Mouse (Mus musculus) embryo, embryonic 9.5 days (tissue): ENCODE results near the gene Rpp30.

Experiments
- DNase-seq: peaks from one replicate; pipeline ENCODE4 v3.0.0-alpha.2; 2017; ENCODE audit errors: extremely low spot score

Gene Rpp30

DNA sequence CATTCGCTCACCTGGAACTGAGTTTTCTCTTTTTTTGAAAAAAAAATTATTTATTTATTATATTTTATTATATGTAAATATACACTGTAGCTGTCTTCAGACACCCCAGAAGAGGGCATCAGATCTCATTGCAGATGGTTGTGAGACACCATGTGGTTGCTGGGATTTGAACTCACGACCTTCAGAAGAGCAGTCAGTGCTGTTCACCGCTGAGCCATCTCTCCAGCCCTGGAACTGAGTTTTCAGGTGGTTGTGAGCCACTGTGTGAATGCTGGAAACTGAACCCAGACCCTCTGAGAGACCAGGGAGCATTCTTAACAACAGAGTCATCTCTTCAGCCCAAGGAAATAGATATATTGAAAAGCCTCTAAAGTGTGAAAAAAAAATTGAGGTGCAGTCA lies 44.9 kb downstream of the Rpp30 start:
- no peak for DNase-seq

DNA sequence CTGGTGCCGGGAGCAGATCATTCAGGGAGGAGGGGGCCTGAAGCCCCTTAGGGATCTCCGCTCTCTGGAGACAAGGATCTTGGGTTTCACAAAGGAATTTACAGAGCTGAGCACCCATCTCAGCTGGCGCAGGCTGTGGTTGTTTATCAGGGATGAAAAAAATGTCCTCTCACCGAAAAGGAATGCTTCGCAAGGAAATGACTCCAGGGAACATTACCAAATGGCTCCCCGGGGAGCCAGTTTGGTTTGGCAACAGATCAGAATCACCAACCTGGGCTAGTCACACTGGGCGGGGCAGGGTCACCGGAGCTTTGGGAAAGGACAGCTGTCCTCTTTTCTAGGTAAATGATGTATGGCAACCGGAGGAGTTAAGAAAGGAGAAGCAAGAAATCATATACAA lies 45.7 kb downstream of the Rpp30 start:
- DNase-seq = no peak

DNA sequence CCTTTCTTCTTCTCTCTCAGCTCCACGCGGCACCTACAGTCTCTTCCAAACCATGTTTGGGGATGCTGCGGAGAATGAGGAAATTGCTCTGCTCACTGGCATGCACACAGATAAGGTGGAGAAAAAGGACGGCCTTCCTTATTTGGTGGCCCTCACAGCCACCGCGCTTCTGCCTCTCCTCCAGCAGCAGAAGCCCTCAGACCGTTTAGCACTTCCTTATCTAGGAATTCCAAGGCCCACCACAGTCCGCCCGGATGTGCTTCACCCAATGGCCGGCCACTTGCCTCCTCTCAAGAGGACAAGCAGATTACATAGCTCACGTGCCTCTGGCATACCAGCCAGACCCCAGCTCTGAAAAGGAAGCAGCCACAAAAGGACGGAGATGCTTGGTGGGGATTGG lies 46.1 kb downstream of the Rpp30 start:
- peak; percentile 16 for DNase-seq

DNA sequence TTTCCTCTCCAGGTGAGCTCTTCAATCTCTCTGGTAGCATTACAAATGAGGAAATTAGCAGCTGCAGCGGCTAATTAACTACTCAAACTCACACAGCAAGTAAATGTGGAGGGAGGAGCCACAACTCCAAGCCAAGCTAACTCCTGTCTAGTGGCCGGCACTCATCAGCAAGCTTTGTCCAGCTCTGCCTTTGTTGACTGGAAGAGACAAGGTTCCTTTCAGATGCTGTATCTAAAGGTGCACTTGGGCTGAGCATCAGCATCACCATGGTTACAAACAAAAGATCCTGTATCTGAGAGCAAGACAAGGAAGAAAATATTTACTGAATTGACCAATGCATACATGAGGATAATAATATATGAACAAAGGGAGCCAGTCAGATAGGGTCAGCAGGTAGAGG lies 46.7 kb downstream of the Rpp30 start:
- no peak for DNase-seq

DNA sequence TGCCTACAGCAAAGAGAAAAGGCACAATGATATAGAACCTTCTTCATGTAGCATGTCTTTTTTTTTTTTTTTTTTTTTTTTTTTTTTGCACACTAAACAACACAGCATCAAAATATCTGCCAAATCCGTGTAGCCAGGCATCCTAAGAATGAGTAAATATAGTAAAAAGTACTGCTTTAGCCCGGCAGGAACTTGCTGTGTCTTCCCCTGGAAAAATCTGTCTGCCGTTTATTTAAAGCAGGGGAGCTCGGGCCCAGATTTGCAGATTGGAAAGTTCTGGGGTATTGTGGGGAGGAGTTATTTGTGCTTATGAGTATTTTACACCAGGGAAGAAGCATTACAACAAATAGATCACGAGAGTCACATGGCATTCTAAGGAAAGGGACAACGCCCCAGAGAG lies 48.5 kb downstream of the Rpp30 start:
- no peak for DNase-seq

DNA sequence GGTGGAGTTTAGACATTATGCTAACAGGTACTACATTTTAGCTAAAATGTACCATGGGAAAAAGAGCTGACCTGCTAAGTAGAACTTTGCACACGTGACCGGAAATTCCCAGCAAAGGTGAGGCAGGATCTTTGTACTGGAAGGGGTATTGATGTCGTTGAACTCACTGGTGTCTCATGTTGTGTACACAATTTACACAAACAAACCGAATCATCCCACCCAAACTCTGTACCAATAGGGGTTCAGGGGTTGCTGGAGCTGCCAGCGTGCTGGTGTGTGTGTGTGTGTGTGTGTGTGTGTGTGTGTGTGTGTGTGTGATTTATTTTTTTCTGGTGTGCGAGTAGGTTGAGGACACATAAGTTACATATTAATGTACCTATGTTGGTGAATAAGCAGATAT lies 49.5 kb downstream of the Rpp30 start:
- no peak for DNase-seq

DNA sequence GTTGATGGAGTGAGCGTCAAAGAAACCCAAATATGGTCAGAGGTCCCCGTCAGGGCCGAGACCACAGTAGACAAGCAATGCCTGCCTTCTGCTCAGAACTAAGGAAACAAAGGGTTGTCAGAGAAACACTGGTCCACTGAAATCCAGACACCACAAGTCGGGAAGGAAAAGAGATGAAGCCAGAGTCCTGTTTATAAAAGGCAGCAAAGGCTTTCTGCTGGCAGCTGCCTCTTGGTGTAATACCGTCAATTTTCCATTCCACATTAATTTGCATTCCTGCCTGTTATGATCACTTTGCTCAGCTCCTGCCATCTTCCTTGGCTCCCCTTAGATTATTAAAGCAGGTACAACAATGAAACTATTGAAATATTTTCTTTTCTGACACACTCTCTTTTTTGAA lies 50.2 kb downstream of the Rpp30 start:
- DNase-seq = no peak

DNA sequence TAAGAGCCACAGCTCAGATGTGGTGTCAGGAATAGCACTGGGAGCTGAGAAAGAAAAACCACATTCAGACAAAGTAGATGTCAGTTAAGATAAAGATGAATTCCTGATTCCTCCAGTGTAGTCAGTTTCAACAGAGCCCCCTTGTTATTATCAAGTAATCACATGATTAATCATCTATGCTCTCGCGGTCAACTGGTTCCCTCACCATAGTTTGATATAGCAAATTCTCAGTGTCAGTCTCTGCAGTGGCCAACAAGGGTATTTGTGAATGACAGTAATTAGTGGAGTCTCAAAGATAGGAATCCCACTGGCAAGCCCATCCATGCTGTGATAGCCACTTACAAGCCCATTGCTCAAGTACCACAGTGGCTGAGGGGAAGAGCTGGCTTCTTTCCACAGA lies 60.1 kb downstream of the Rpp30 start:
- no peak for DNase-seq

DNA sequence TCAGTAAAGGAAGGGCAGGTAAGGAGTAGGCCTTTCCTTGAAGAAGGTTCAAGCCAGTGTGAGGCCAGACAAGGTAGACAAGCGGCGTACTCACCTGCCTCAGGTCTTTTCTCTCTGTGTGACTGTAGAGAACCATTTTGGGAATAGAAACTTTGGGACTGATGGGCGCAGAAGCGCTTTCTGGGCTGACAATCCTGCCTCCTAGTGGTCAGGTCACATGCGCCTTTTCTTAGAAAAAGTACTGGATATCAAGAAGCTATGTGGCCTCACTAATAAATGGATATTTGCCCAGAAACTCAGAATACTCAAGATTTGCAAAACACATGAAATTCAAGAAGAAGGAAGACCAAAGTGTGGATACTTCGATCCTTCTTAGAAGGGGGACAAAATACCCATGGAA lies 65.1 kb downstream of the Rpp30 start:
- no peak for DNase-seq

DNA sequence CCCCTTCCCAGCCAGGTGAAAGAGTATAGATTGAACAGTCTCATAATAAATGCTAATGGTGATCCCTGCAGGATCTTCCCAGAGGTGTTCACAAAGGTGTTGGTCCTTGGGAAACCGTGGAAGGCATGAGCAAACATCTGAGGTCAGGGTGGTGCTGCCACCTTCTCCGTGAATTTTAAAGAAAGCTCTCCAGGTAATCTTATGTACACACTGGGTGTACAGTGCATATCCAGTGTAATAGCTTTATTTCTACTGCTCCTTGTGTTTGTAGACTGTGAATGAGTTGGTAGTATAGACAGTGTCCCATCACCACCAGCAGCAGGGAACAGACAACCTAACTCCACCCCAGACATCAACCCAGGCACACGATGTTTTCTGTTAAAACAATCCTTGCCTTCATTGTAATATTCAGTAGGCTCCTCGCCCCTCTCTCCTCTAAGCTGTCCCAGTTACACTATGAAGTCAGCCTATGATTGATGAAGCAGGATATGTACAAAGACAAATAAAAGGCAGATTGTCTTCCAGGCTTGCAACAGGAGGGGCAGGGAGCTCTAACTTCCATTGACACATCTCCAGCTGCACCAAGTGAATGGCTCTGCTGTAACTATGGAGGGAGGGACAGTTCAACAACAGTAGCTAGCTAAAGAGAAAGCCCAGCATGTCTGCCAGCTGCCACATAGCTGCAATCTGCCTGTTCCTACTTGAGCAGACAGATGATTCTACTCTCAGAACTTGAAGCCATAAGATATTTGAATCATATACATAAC lies 66.9 kb downstream of the Rpp30 start:
- DNase-seq = no peak
